Mouse (Mus musculus) lung, postnatal 0 days (tissue): ENCODE data around the gene Hdac7.

Experiments used
- CTCF ChIP-seq: IDR thresholded peaks from 2 replicates; pipeline ENCODE4 v1.5.1; 2016; ENCODE audit warnings: antibody characterized with exemption, mild to moderate bottlenecking
- EP300 ChIP-seq: IDR thresholded peaks from 2 replicates; pipeline ENCODE4 v1.6.1; 2016; ENCODE audit warnings: antibody characterized with exemption, mild to moderate bottlenecking, control low read depth

GRCm38 (mm10) chr15:97813452-97814204, 30.7 kb downstream of the Hdac7 start:
- no peak for TF ChIP-seq EP300
- no peak for TF ChIP-seq CTCF
